In genomic region chr2:16163246-16163989, GRCm38 (mm10) we compare ENCODE assay signal across 20 mouse cellular contexts.
A peak's percentile ranks its signal among the peaks of the same experiment; 100 is the strongest.
DNase-seq lines count a peak whose midpoint lies in the region; ATAC-seq lines count a peak whose summit lies in the region.
"Had no signal": no experiment of that assay in that cellular context is flagged by ENCODE, and none has a peak within 500 bp of the region (broad histone marks: within the 10 kb centered on the region; RNA-seq: fewer than 3 reads in every experiment).

No protein-coding gene starts in this region.

- 0 out of 2 replicates have a peak, but pooled peaks have one; percentile 24 for ATAC-seq in hindbrain, embryonic 14.5 days (ENCODE audit: low FRiP score)
- no peak for ATAC-seq in hindbrain, embryonic 16.5 days

- H3K27me3 ChIP-seq in hindbrain, embryonic 14.5 days (ENCODE audit: control insufficient read depth, insufficient read depth, low read length) = no peaks in the 10 kb centered on the region
- no peaks in the 10 kb centered on the region for H3K27me3 ChIP-seq in hindbrain, embryonic 16.5 days (replicated peaks; ENCODE audit: control insufficient read depth, insufficient read depth, low read length)
- H3K27me3 ChIP-seq: CH12.LX; embryonic facial prominence, embryonic 13.5 days; midbrain, embryonic 12.5 days had no signal

- no peaks in the 10 kb centered on the region for H3K4me1 ChIP-seq in hindbrain, embryonic 14.5 days (replicated peaks; ENCODE audit: control insufficient read depth, insufficient read depth, low read length)
- no peaks in the 10 kb centered on the region for H3K4me1 ChIP-seq in hindbrain, embryonic 16.5 days (ENCODE audit: control insufficient read depth, insufficient read depth, low read depth, low read length)
- H3K4me1 ChIP-seq: embryonic facial prominence, embryonic 13.5 days; midbrain, embryonic 12.5 days had no signal

- no peak overlapping the region for H3K9ac ChIP-seq in hindbrain, embryonic 14.5 days
- no peak overlapping the region for H3K9ac ChIP-seq in hindbrain, embryonic 16.5 days (ENCODE audit: low read depth, low read length)
- H3K9ac ChIP-seq: embryonic facial prominence, embryonic 13.5 days; midbrain, embryonic 12.5 days had no signal

- DNase-seq in hindbrain, embryonic 14.5 days (ENCODE audit: low spot score) = no peak
- DNase-seq in right cerebral cortex, adult 18-20 months = peak; percentile 28
- no peak for DNase-seq in right cerebral cortex, postnatal 4 days
- peak; percentile 36 to 52 for DNase-seq in left cerebral cortex, postnatal 14 days (ENCODE audit: low spot score in 2 of 2)
- DNase-seq in heart, postnatal 14 days = no peak
- no peak for DNase-seq in embryo, embryonic 10.5 days (ENCODE audit: low spot score)
- no peak for DNase-seq in spleen, postnatal 36 days (ENCODE audit: low spot score in 2 of 2)
- DNase-seq: adrenal gland, adult 2 months; cerebellum, adult 11-12 months; cerebellum, postnatal 25 days; kidney, adult 2 months; kidney, postnatal 4 days; lung, adult 18-20 months; thymus, adult 18-20 months had no signal

- H3K36me3 ChIP-seq in hindbrain, embryonic 14.5 days (replicated peaks; ENCODE audit: control insufficient read depth, insufficient read depth) = no peaks in the 10 kb centered on the region
- no peaks in the 10 kb centered on the region for H3K36me3 ChIP-seq in hindbrain, embryonic 16.5 days (ENCODE audit: control insufficient read depth, insufficient read depth, low read length)
- H3K36me3 ChIP-seq: embryonic facial prominence, embryonic 13.5 days; midbrain, embryonic 12.5 days had no signal

- no peaks in the 10 kb centered on the region for H3K9me3 ChIP-seq in hindbrain, embryonic 14.5 days (ENCODE audit: control insufficient read depth, low read length)
- no peaks in the 10 kb centered on the region for H3K9me3 ChIP-seq in hindbrain, embryonic 16.5 days (ENCODE audit: control insufficient read depth, low read length)
- H3K9me3 ChIP-seq: embryonic facial prominence, embryonic 13.5 days; midbrain, embryonic 12.5 days had no signal

- no peak overlapping the region for H3K27ac ChIP-seq in hindbrain, embryonic 14.5 days
- no peak overlapping the region for H3K27ac ChIP-seq in hindbrain, embryonic 16.5 days (ENCODE audit: low read depth, low read length)
- H3K27ac ChIP-seq: embryonic facial prominence, embryonic 13.5 days; midbrain, embryonic 12.5 days had no signal

- 87% methylated on average over 5 of the region's 5 CpGs for WGBS in hindbrain, embryonic 14.5 days
- WGBS in hindbrain, embryonic 16.5 days = 86% methylated on average over 5 of the region's 5 CpGs

- intact Hi-C loops in left cerebral cortex, postnatal 14 days (cut with DNase I) = no loop called here
- intact Hi-C loops in heart, postnatal 14 days (cut with DNase I) = no loop called here

- no peak overlapping the region for H3K4me3 ChIP-seq in hindbrain, embryonic 14.5 days (replicated peaks; ENCODE audit: low read length)
- H3K4me3 ChIP-seq in hindbrain, embryonic 16.5 days (ENCODE audit: low read length) = no peak overlapping the region
- H3K4me3 ChIP-seq: embryonic facial prominence, embryonic 13.5 days; midbrain, embryonic 12.5 days; myocyte had no signal

- H3K4me2 ChIP-seq in hindbrain, embryonic 14.5 days (replicated peaks) = no peak overlapping the region
- H3K4me2 ChIP-seq in hindbrain, embryonic 16.5 days (ENCODE audit: low read length) = no peak overlapping the region
- H3K4me2 ChIP-seq: embryonic facial prominence, embryonic 13.5 days; heart, embryonic 11.5 days; midbrain, embryonic 12.5 days had no signal

Comparison
In these comparisons a context has a peak if more than half of its experiments do, and no peak if none do; other contexts are left out.
1. DNase-seq: peak in right cerebral cortex, adult 18-20 months (single experiment) and left cerebral cortex, postnatal 14 days (2 of 2); none in hindbrain, embryonic 14.5 days (single experiment), right cerebral cortex, postnatal 4 days (single experiment), heart, postnatal 14 days (0 of 2), embryo, embryonic 10.5 days (single experiment) and spleen, postnatal 36 days (0 of 2).